Mouse (Mus musculus) spleen, postnatal 10 days (tissue): ENCODE measurements around the gene Shank2.

Experiments used
- DNase-seq, 2 experiments: peaks; one replicate each; pipeline ENCODE4 v3.0.0; 2021 to 2022; ENCODE audit warnings: low spot score in 2 of 2

Gene Shank2

DNA sequence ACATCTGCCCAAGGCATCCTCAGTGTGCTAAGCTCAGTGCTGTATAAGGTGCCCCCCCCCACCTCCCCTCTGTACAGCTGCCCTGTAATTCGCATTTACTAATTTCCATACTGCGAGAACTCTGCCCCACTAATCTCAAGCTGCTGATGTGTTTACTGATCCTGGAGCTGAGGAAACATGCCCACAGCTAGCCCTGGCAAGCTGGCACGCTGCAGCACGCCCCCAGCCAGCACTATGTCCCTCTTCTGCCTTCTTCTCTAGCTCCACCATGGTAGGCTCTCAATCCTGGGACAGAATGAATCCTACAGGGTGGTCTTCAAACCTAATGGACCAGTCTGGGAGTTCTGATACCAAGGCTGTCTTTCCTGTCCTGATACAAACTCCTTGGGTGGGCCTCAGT lies 267.1 kb downstream of the Shank2 start:
- DNase-seq, result no peak

DNA sequence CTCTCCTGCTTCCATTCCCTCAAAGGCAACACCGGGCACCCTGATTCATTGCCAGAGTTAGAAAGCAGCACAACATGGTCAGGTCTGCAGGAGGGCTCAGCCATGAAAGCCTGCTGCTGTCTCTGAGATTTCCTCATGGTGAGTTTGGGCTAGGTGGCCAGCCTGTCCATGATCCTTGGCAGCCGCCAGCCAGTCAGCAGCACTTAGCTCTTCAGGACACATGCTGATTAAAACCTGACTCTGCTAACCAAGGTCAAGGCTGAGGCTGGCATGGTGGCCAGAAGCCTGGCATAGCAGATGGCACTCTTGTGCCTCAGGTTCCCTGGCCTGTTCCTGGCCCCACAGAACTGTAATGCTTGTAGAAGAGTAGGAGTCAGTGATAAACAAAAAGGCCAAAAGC lies 269.3 kb downstream of the Shank2 start:
- DNase-seq, result no peak

DNA sequence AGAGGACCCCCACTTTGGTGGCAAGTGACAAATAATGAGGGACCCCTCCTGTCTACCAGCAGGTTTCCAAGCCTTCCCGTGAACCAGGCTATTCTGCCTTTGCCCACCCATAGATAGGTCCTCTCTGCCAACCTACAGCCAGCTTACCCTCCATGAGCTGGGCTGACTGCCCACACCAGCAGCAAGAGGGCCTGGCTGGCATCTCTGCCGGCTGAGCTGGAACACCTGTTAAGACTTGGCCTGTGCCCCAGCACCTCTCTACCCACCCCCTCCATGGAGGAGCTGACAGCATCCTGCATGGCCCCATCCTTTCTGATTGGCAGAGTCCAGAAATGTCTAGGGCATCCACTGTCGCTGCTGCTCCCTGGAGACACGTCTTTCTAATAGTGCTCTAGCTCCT lies 277.0 kb downstream of the Shank2 start:
- DNase-seq, result no peak

DNA sequence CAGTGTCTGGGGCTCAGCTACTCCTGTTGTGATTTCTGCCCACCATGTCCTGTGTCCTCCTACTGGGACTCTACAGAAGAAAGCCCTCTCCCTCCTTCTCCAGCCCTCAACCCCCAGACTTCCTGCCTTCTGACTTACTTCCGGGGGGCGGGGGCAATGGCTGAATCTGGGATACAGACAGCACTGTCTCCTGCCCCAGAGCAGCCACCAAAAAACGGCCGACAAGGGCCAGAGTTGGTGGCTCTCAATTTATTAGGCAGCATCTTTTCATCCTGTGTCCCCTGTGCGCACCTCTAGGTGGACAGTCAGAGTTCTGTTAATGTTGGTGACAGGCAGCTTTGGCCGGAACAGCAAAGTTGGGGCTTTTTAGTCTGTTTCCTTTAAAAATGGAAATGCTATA lies 282.0 kb downstream of the Shank2 start:
- no peak for DNase-seq

DNA sequence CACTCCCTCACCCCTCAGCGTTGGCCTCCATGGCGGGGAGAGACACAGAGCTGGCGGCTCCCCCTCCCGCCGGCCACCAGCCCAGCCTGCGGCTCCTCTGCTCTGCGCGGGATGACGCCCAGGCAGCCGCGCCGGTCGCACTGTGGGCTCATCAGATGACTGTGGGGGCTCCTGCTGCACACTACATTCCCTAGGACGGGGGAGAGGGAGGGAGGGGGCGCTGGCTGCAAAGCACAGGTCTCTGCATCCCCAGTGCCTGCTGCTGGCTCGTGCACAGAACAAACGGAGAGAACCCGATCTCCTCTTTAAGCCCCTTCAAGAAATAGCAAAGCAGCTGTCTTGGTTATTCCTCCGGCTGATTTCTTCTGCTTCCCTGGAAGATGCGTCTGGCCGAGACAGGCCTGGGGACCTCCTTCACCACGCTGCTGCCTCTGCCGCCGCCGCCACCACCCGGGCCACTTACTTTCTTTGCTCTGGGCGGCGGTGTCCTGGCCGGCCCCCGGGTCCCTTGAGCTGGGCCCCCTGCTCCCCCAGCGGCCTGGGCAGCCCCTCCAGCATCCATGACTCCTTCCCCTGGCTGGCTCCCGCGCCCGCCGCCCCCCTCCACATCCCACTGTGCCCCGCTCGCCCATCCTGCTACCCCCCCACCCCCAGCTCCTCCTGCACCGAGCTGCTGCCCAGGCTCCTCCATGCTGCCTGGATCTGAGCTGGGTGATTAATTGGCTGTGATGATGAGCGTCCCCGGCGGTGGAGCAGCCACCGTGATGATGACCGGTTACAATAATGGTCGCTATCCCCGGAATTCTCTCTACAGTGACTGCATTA lies 282.7 kb downstream of the Shank2 start:
- no peak for DNase-seq

DNA sequence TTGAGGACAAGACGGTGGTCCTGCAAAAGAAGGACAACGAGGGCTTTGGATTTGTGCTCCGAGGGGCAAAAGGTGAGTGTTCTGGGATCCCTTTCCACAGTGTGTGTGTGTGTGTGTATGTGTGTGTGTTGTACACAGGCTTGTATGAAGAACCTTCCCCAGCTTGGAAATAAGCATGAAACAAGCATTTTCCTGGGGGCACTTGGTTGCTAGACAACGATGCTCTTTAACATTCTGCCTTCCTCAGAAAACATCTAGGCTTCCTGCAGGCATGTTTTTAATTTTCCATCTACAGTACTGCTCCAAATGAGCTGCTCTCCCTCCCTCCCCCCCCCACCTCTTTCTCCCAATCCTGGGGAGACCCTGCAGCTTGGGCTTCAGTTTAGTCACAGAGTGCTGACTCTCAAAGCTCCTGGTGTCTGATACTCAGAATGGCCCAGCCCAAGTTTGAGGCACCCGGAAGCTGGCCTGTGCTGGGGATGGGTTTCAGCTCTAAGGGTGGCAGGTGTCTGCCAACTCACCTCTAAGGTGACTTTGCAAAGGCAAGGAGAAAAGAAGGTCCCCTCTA lies 283.4 kb downstream of the Shank2 start:
- DNase-seq, result no peak

DNA sequence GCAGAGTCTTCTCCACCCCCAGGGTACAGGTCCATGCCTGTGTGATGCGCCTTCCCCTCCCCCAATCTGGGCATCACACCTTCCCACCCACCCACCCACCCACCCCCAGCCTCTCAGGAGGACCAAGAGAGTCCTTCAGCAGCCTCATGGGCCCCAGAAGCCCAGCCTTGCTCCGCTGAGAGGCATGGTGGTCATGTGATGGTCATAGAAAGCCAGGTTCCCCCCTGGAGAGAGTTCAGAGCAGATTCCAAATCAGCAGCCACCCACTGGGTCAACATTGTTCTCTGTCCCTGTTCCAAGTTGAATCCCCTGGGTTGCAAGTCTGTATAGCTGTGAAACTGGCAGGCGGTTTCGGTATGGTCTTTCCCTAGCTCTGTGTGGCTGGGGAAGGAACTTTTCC lies 284.2 kb downstream of the Shank2 start:
- no peak for DNase-seq

DNA sequence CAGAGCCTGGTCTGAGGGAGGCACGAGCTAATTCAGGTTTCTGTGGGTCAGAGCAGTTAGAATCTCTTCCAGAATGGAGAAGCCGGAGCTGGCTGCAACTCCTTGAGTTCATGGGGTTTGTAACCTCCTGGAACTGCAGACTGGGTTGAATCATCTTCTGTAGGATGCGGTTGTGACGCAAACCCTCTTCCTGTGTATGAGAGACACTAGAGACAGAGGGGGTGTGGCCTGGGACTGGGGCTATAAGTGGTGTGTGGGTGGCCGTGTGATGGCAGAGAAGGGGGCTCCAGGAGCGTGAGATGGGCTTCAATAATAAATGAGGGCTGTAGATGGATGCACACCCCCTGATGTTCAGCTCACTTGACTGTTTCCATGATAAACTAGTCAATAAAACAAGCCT lies 286.3 kb downstream of the Shank2 start:
- DNase-seq, result no peak

DNA sequence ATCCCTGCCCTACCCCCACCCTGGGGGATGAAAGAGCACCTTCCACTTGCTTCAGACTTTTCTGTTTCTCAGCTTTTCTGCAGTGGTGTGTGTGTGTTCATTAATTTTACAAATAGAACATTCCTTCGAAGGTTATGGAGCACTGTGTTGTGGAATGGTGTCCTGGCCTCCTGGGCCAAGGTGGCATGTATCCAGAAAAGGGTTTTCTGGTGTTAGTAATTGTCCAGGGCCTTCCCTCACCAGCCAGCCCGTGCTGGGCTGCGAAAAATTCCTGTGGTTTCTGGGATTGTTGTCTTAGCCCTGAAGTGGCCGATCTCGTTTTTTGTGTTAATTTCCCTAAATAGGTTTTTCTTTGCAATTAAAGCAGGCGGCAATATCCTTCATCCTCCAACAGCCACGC lies 289.8 kb downstream of the Shank2 start:
- no peak for DNase-seq

DNA sequence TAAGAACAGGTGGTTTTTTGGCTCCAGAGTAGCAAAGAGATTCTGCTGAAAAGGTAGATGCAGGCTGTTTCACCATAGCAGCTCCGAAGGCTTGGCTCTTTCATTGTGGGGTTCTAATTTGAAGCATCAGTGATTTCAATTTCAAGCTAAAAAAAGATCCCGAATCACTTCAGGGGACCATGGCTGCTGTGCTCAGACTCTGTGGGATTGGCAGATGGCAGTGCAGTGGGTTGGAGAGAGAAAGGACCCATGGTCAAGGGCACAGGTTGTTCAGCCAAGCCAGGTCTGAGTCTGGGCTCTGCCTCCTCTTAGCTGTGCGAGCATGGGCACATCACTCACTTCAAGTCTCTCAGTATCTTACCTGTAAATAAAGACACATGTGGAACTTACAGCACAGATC lies 291.9 kb downstream of the Shank2 start:
- DNase-seq, result no peak

DNA sequence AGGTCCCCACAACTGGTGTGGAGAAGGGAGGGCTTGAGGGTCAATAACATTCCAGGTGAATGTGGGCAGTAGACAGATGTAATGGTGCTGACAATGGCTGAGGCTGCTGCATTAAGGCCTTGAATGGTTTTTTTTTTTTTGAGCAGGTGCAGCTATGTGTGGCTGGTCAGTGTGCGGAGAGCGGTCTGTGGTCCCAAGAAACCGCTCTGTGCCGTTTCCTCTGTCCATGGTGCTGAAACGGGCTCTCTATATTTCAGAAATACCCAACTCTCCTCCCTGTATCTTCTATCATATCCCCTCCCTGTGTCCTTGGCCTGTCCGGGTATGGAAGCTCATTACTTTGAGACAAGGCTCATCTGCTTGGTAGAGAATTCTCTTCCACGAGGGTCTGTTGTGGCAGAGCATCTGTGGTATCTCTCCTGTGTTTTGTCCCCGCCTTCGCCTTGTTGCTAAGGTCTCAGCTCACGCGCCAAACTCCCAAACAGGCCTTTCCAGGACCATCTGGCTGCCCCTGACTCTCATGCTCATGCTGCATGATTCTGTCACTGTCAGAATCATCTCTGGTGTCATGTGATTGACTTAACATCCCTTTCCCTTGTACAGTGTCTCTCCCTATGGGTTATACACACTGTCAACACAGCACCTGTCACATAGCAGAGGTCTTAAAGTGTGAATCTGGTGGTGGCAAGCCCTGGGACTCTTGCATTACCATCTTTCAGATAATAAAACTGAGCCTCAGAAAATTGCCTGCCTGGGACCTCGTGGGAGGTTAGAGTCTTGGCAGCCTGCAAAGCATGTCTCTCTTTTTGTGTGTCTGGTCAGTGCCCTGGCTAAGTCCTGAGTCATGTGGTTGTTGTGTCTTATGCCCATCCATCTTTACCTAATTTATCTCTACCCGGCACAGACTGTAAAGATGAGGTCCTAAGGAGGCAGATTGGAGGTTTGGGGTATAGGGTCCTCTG lies 292.8 kb downstream of the Shank2 start:
- peak in 1 of 2 experiments; percentile 34 for DNase-seq

DNA sequence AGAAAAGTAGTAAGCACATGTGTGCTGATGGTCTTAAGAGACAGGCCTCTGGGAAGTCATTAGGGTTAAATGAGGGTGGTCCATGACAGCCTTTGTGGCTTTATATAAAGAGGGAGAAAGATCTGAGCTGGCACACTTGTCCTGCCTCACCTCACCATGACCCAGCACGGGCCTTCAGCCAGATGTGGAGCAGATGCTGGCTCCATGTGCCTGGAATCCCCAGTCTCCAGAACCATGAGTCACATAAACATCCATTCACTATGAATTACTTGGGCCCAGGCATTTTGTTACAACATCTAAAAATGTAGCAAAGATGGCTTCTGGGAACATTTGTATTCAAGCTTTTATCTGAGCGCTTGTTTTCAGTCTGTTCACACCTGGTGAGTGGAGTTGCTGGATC lies 297.6 kb downstream of the Shank2 start:
- DNase-seq, result no peak

DNA sequence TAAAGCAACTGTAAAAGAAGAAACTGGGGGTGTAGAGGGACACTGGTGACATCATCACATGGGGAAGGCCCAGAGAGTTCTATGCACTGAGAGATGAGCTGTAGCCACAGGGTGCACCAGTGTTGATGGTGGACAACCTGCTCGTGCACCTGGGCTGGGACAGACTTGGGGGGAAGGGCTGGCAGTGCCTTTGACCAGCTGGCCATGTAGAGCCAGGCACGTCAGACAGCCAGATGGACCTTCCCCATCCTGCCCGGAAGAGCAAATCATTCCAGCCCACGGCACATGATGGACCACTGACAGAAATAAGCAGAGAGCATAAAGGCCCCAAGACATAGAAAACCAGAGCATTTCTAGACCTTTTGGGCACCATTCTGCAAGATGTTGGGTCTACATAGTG lies 299.9 kb downstream of the Shank2 start:
- DNase-seq, result no peak

DNA sequence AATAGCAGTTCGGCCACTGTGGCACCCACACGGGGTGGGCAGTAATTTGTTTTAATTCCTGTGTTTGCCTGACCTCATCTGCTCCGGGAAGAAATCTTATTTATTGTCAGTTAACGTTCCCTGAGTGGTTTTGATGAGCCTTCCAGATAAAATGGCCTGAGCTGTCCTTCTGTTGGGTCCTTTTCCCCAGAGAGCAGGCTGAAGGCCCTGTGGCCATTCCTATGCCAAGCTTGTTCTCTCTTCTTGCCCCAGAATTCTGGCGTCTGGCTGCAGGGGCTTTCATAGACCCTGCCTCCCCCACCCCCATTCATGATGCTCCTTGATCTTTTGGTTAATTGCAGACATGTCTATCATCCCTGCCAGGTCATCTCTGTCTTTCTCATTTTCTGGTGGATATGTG lies 300.8 kb downstream of the Shank2 start:
- no peak for DNase-seq

DNA sequence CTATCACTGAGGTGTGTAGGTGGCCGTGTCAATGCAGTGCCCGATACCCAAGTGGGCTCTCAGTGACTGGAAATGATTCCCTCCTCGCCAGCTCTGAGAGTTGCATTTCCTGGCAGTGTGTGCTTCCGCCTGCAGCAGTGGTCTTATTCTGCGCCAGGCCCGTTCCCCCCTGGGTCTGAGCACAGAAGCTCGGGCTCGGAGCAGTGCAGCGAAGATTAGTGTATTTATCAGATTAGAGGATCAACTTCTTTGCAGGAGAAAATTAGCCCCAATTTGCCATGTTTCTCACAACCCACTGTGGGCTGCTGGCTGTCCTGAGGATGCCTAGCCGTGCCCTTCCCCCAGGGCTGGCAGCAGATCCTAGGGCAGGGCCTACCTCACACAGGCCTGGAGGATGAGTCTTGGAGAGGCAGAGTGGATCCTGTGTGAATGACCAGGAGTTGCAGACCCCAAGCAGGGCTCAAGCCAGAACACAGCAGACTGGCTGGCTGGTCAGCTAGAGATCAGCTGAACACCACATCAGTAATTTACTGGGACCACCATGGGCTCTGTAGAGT lies 306.2 kb downstream of the Shank2 start:
- no peak for DNase-seq

DNA sequence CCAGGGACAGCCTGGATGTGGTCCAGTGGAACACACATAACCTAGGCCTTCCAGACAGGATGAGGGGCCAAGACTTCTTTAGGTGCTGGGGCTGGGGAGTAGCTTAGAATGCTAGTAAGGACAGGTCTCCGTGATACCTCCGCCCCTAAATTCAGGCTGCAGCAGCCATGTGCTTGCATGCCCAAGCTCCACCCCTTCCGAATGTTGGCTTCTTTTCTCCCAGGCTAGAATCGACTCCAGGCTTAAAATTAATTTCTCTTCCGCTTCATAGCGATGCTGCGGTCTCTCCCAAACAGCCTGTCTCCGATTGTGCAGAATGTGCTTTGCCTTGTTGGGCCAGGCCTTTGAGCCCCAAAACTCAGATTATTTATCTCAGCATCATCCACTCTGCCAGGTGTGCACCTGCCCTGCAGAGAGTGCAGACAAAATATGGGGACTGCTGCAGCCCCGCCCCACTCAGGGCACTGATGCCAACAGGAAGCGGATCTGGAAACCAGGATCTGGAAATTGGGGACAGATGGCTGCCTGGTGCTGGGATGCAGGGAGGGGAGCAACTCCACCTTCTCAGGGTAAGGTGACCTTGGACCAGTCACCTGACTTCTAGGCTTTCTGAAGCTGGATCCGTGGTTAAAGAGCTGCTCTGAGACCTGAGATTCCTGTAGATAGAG lies 312.8 kb downstream of the Shank2 start:
- DNase-seq, result no peak

DNA sequence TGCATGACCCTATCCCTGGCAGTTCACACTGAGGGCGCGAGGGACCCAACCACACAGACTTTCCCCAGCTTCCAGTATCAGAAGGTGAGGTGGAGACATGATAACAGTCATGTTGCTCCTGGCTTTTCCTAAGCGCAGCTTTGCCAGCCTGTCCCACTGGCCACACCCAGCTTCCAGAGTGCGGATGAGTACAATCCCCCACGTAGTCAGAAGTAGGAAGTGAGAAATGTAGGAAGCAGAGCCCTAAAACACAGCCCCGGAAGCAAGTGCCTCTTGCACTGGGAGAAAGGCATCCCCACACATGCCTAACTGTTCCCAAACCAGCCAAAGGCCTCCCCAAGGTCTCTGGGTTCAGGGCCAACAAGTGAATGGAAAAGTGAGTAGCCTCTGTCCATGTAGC lies 314.5 kb downstream of the Shank2 start:
- no peak for DNase-seq

DNA sequence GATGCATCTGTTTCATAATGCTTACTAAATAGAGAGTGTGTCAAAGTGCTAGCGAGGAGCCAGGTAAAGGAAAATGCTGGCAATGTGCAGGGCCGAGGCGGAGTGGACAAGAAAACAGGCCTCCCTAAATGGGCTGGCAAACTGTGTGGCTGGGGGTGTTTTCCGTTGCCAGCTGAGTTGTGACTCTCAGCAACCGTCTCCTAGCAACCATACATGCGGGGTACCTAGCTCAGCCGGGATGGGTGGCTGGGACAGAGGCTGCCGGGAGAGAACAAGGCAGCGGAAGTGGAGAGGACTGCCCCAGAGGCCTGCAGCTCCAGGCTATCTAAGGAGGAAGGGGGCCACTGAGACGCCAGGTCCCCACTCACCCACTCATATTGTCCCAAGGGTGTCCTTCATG lies 315.1 kb downstream of the Shank2 start:
- DNase-seq, result no peak

DNA sequence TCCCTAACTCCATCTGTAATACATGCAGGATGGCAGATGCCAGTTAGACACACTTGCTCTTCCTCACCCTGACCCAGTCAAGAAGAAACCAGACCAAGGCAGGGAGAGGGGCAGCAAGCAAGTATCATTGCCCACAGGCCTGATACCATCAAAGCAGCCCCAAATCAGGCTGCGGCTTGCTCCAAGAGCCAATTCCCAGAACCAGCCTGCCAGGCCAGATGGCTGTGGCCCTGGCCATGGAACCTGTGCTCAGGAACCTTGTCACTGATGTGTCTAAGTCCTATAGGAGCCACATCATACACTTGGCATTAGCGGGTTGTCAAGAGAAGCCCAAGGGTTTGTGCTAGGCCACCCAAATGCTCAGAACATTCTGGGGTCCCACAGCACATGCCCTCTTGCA lies 322.3 kb downstream of the Shank2 start:
- no peak for DNase-seq

DNA sequence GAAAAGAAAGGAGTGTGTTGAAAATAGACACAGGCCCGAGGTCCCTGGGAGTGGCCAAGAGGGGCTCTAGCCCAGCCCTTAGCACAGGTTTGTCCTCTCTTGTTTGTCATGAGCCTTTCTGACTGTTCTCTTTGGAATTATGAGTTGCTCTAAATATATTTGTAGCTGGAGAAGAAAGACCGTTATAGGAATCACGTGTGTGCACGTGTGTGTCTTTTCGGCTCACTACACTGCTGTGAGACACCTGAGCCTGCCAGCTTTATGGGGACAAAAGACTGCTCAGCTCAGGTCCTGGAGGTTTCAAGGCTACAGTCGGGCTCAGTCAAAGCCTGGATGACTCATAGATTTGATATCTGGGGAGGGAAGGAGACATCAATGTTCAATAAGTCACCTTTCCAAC lies 323.1 kb downstream of the Shank2 start:
- DNase-seq, result no peak

DNA sequence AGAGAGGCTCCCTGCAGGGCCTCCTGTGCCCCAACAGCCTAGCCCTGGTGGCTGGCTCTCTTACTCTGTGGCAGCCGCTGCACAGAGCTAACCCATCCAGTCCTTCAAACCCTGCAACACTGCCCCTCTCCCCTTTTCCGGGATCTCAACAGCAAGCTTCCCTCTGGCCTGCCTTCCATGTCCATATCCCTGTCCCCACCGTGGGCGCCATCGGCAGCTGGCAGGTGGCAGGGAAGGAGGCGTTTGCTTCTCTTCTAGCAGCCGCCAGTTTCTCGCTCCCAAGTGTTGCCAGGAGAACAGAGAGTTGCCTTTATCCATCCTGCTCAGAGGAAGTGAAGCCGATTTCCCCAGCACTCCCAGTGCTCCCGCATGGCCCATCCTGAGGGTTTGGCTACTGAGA lies 323.9 kb downstream of the Shank2 start:
- no peak for DNase-seq

DNA sequence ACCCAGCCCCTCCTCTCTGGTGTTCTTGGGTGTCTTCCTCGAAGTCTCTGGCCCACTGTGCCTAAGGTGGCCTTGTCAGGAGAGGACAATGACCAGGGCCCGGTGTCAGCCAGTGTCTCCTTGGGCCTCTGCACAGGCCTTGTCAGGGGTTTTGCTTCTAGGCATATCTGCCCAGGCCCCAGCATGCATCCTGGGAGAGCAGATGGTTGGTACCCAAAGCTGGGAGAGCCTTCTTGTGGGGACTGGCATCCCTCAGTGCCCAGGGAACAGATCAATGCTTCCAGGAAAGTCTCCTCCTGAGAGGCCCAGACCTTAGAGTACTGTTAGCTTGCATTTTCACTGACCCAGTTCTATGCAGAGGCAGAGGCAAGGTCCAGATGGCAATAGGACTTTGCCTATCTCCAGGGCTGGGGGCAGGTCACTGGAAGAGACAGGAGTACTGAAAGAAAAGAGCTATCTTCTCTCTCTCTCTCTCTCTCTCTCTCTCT lies 327.7 kb downstream of the Shank2 start:
- DNase-seq, result no peak
